Mouse (Mus musculus): Measurements from ENCODE around the gene Fnip1. TPM values are rescaled to one million over a fixed set of nuclear protein-coding genes. Genes with fewer than 3 reads are reported as not detected.
A peak's percentile ranks its signal among the peaks of the same experiment; 100 is the strongest.

Gene Fnip1
- total and polyA plus RNA-seq, 3 experiments, result 11.9 to 13.6 TPM; not detected in 1

GRCm38 (mm10) chr11:54464557-54465244, 26.7 kb downstream of the Fnip1 start:
- no peaks in the 10 kb centered on the region for H3K27me3 ChIP-seq (ENCODE audit: control insufficient read depth in 1 of 2, insufficient read depth in 2 of 2, low read length in 2 of 2)
- H3K4me1 ChIP-seq (ENCODE audit: control insufficient read depth in 1 of 2, insufficient read depth in 2 of 2, low read length in 2 of 2), result peaks cover 15 to 22% of the 10 kb centered on the region in 2 experiments
- no peak overlapping the region for H3K27ac ChIP-seq (ENCODE audit: control insufficient read depth, low read depth, low read length)
- H3K9ac ChIP-seq (ENCODE audit: control insufficient read depth, low read depth, low read length, poor library complexity, severe bottlenecking), result no peak overlapping the region
- H3K4me3 ChIP-seq (ENCODE audit: control insufficient read depth in 1 of 2, insufficient read depth in 1 of 2, low read depth in 2 of 2, low read length in 2 of 2), result no peak overlapping the region
- H3K36me3 ChIP-seq (ENCODE audit: control insufficient read depth in 1 of 2, insufficient read depth in 2 of 2, low read length in 2 of 2), result peaks cover 31 to 40% of the 10 kb centered on the region in 2 experiments
- peak; percentile 70 for DNase-seq (ENCODE audit: low read depth, low spot score)
- H3K79me2 ChIP-seq (ENCODE audit: control insufficient read depth, insufficient read depth, low read length, poor library complexity), result peaks cover 25% of the 10 kb centered on the region
- TF ChIP-seq TBP (IDR thresholded peaks at IDR 0.05; ENCODE audit: low read depth, low read length), result 0 out of 2 replicates have a peak, but pooled peaks have one; percentile 9
- TF ChIP-seq SMC3 (IDR thresholded peaks at IDR 0.05; ENCODE audit: low read depth, low read length), result no peak
- TF ChIP-seq ETS1 (IDR thresholded peaks at IDR 0.05; ENCODE audit: low read depth, low read length), result no peak
- TF ChIP-seq EP300 (IDR thresholded peaks at IDR 0.05; ENCODE audit: low read depth in 1 of 2, low read length in 2 of 2), result 0 out of 4 replicates have a peak, but pooled peaks of 1 of the 2 experiments have one; percentile 4
- TF ChIP-seq GATA1 (IDR thresholded peaks at IDR 0.05; ENCODE audit: low read depth, low read length), result no peak
- no peak for TF ChIP-seq ZNF384 (IDR thresholded peaks at IDR 0.05; ENCODE audit: low read depth, low read length)
- H3K9me3 ChIP-seq (replicated peaks; ENCODE audit: insufficient read depth, low read length), result no peaks in the 10 kb centered on the region

DNA sequence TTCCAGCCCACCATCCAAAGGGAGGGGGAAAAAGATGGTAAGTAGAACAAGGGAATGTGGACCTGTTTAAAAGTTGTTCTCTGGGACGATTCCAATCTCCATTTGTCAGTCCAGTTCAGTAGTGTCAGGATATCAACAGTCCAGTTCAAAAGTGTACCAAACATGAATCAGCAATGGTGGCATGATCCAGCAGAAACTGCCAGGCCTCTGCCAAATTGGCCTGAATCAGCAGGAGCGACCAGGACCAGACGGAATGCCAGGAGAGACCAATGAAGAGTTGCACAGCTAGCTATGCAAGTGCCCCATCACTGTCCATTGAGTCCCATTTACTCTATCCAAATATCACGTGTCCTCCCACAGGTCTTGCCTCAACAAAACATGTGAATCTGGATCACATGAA, 34.2 kb downstream of the Fnip1 start:
- no peak overlapping the region for H3K4me3 ChIP-seq (ENCODE audit: control insufficient read depth in 1 of 2, insufficient read depth in 1 of 2, low read depth in 2 of 2, low read length in 2 of 2)
- H3K9me3 ChIP-seq (replicated peaks; ENCODE audit: insufficient read depth, low read length), result no peaks in the 10 kb centered on the region
- DNase-seq (ENCODE audit: low read depth, low spot score), result no peak
- peaks cover 2% of the 10 kb centered on the region; the same call in 1 of the 2 replicates for H3K79me2 ChIP-seq (ENCODE audit: control insufficient read depth, insufficient read depth, low read length, poor library complexity)
- TF ChIP-seq GABPA (IDR thresholded peaks at IDR 0.05; ENCODE audit: low read depth, low read length) (no peak), POLR2A (IDR thresholded peaks at IDR 0.05; ENCODE audit: control insufficient read depth in 1 of 2, insufficient read depth in 1 of 2, low read depth in 1 of 2, low read length in 2 of 2, poor library complexity in 1 of 2) (no peak), USF2 (IDR thresholded peaks at IDR 0.05; ENCODE audit: borderline replicate concordance in 1 of 2, insufficient read depth in 1 of 2, low read depth in 1 of 2, low read length in 2 of 2) (no peak), NRF1 (IDR thresholded peaks at IDR 0.05; ENCODE audit: insufficient read depth, low read depth, low read length, poor library complexity, severe bottlenecking) (no peak), SMC3 (IDR thresholded peaks at IDR 0.05; ENCODE audit: low read depth, low read length) (no peak), ETS1 (IDR thresholded peaks at IDR 0.05; ENCODE audit: low read depth, low read length) (no peak), MEF2A (IDR thresholded peaks at IDR 0.05; ENCODE audit: extremely low read depth, insufficient replicate concordance, low read depth, low read length, poor library complexity, severe bottlenecking) (no peak), NELFE (IDR thresholded peaks at IDR 0.05; ENCODE audit: low read depth, low read length) (no peak), BHLHE40 (IDR thresholded peaks at IDR 0.05; ENCODE audit: borderline replicate concordance, low read depth, low read length) (no peak), MAFK (IDR thresholded peaks at IDR 0.05; ENCODE audit: borderline replicate concordance, low read depth, low read length) (no peak)
- H3K27ac ChIP-seq (ENCODE audit: control insufficient read depth, low read depth, low read length), result no peak overlapping the region
- H3K4me1 ChIP-seq (ENCODE audit: control insufficient read depth in 1 of 2, insufficient read depth in 2 of 2, low read length in 2 of 2), result peaks cover 2 to 6% of the 10 kb centered on the region in 2 experiments; a peak in 2 of 4 replicates
- H3K27me3 ChIP-seq (ENCODE audit: control insufficient read depth in 1 of 2, insufficient read depth in 2 of 2, low read length in 2 of 2), result no peaks in the 10 kb centered on the region
- H3K36me3 ChIP-seq (ENCODE audit: control insufficient read depth in 1 of 2, insufficient read depth in 2 of 2, low read length in 2 of 2), result peaks cover 7 to 51% of the 10 kb centered on the region in 2 experiments
- H3K9ac ChIP-seq (ENCODE audit: control insufficient read depth, low read depth, low read length, poor library complexity, severe bottlenecking), result no peak overlapping the region
